Mouse (Mus musculus) spleen, adult 2 months (tissue): ENCODE results near the gene Slc6a9.

Experiments
- CTCF ChIP-seq: fragments of 200-500 bp; IDR thresholded peaks from 2 replicates; pipeline ENCODE4 v1.5.1; 2011; ENCODE audit warnings: mild to moderate bottlenecking, inconsistent platforms; ENCODE audit not compliant: insufficient read depth, insufficient read length, insufficient replicate concordance; ENCODE audit errors: extremely low read depth
- POLR2A ChIP-seq: fragments of 200-500 bp; IDR thresholded peaks from 2 replicates; pipeline ENCODE4 v1.6.1; 2011; ENCODE audit warnings: low read depth, low read length, inconsistent platforms

- TF ChIP-seq CTCF (no peak), POLR2A (no peak)
These were observed 79.7 kb downstream of the Slc6a9 start for GRCm38 (mm10) chr4:117914031-117914430.
